Mouse (Mus musculus) splenic B cell, adult 2 months (primary cell): ENCODE data around the gene Tekt3.

Experiments used
- DNase-seq: peaks from one replicate; pipeline ENCODE4 v3.0.0-alpha.2; 2011; ENCODE audit warnings: low read depth, low spot score
- H3K27me3 ChIP-seq: 2 replicates; pipeline ENCODE4 v1.6.1; 2012; ENCODE audit warnings: mild to moderate bottlenecking, low read length, moderate library complexity, mixed read lengths; ENCODE audit not compliant: control insufficient read depth, poor library complexity, insufficient read depth, severe bottlenecking
- H3K36me3 ChIP-seq: 2 replicates; pipeline ENCODE4 v1.6.1; 2012; ENCODE audit warnings: mild to moderate bottlenecking, low read length, moderate library complexity, mixed read lengths; ENCODE audit not compliant: control insufficient read depth, poor library complexity, insufficient read depth, severe bottlenecking

Tekt3 gene

GRCm38 (mm10) chr11:63136836-63137416 lies 75.5 kb downstream of the Tekt3 start:
- Histone ChIP-seq H3K27me3 (no peaks in the 10 kb centered on the region), H3K36me3 (no peaks in the 10 kb centered on the region)
- no peak for DNase-seq

GRCm38 (mm10) chr11:63138739-63139138 lies 77.3 kb downstream of the Tekt3 start:
- no peak for DNase-seq
- no peaks in the 10 kb centered on the region for H3K27me3 ChIP-seq
- H3K36me3 ChIP-seq, result no peaks in the 10 kb centered on the region

GRCm38 (mm10) chr11:63142311-63142710 lies 80.9 kb downstream of the Tekt3 start:
- DNase-seq, result no peak
- Histone ChIP-seq H3K27me3 (no peaks in the 10 kb centered on the region), H3K36me3 (no peaks in the 10 kb centered on the region)

GRCm38 (mm10) chr11:63142816-63143215 lies 81.4 kb downstream of the Tekt3 start:
- H3K36me3 ChIP-seq, result no peaks in the 10 kb centered on the region
- no peak for DNase-seq
- H3K27me3 ChIP-seq, result no peaks in the 10 kb centered on the region

GRCm38 (mm10) chr11:63143486-63143885 lies 82.0 kb downstream of the Tekt3 start:
- no peak for DNase-seq
- no peaks in the 10 kb centered on the region for H3K36me3 ChIP-seq
- H3K27me3 ChIP-seq, result no peaks in the 10 kb centered on the region
